Mouse (Mus musculus) forebrain, embryonic 16.5 days (tissue): ENCODE data around the gene Grin1. TPM values are rescaled to one million over a fixed set of nuclear protein-coding genes. Genes with fewer than 3 reads are reported as not detected.
A peak's percentile ranks its signal among the peaks of the same experiment; 100 is the strongest.

ENCODE experiments used
- ATAC-seq: fragments of 200-750 bp; cut with Nextera tagmentation; 2 replicates; pipeline ENCODE4 v1.8.0; 2017; ENCODE audit warnings: mild to moderate bottlenecking, moderate library complexity
- H3K27ac ChIP-seq: fragments of 300-500 bp; sonication (generic); 2 replicates; pipeline ENCODE4 v1.5.1; 2014; ENCODE audit warnings: low read length, control low read depth
- H3K27me3 ChIP-seq: fragments of 300-500 bp; sonication (generic); replicated peaks from 2 replicates; pipeline ENCODE4 v1.6.1; 2014; ENCODE audit warnings: low read length; ENCODE audit not compliant: control insufficient read depth, insufficient read depth
- H3K36me3 ChIP-seq: fragments of 300-500 bp; sonication (generic); 2 replicates; pipeline ENCODE4 v1.6.1; 2014; ENCODE audit not compliant: control insufficient read depth, insufficient read depth
- H3K4me1 ChIP-seq: fragments of 300-500 bp; sonication (generic); replicated peaks from 2 replicates; pipeline ENCODE4 v1.6.1; 2014; ENCODE audit warnings: low read length; ENCODE audit not compliant: control insufficient read depth, insufficient read depth
- H3K4me2 ChIP-seq: fragments of 300-500 bp; sonication (generic); 2 replicates; pipeline ENCODE4 v1.6.1; 2014; ENCODE audit warnings: mild to moderate bottlenecking, low read length, control low read depth
- H3K4me3 ChIP-seq: fragments of 300-500 bp; sonication (generic); replicated peaks from 2 replicates; pipeline ENCODE4 v1.5.1; 2014; ENCODE audit warnings: mild to moderate bottlenecking, low read length, control low read depth
- H3K9ac ChIP-seq: fragments of 300-500 bp; sonication (generic); replicated peaks from 2 replicates; pipeline ENCODE4 v1.6.1; 2014; ENCODE audit warnings: low read depth, low read length, control low read depth
- H3K9me3 ChIP-seq: fragments of 300-500 bp; sonication (generic); 2 replicates; pipeline ENCODE4 v1.6.1; 2016; ENCODE audit warnings: low read length; ENCODE audit not compliant: control insufficient read depth
- WGBS: fragments of 180-500 bp; shearing (Covaris S2); extraction: QIAGEN DNeasy Blood & Tissue Kit; methylation state at CpG from one replicate; pipeline ENCODE4 v1.1.7; 2014; 5-methylcytosine and 5-hydroxymethylcytosine counted together
- polyA plus RNA-seq: library from polyadenylated mRNA; unstranded; fragments of >200 nt; fragmentation: Nextera tagmentation; extraction: Ambion mirVana; gene quantifications from 2 replicates; pipeline ENCODE4 v1.2.1, GENCODE M21; 2015

The Grin1 gene
- polyA plus RNA-seq, 1 experiment from 2014 or later, result 29.4 TPM

- Histone ChIP-seq H3K9ac (peak overlapping the region; percentile 83), H3K4me2 (peak overlapping the region; percentile 94), H3K9me3 (no peaks in the 10 kb centered on the region), H3K27me3 (no peaks in the 10 kb centered on the region), H3K4me3 (peak overlapping the region; percentile 90), H3K27ac (no peak overlapping the region), H3K4me1 (peaks cover 30% of the 10 kb centered on the region), H3K36me3 (peaks cover 26% of the 10 kb centered on the region)
- 37% methylated on average over 16 of the region's 16 CpGs for WGBS
- ATAC-seq, result no peak
These were observed 46.0 kb downstream of the Grin1 start for GRCm38 (mm10) chr2:25273010-25273409.

GRCm38 (mm10) chr2:25272515-25272914, 46.5 kb downstream of the Grin1 start:
- Histone ChIP-seq H3K4me3 (peak overlapping the region; percentile 90), H3K36me3 (peaks cover 21% of the 10 kb centered on the region), H3K9ac (peak overlapping the region; percentile 83), H3K4me1 (peaks cover 31% of the 10 kb centered on the region), H3K27ac (peak overlapping the region; percentile 42), H3K27me3 (no peaks in the 10 kb centered on the region), H3K9me3 (no peaks in the 10 kb centered on the region), H3K4me2 (peak overlapping the region; percentile 94)
- peak; percentile 66 for ATAC-seq
- under 1% methylated on average over 27 of the region's 29 CpGs for WGBS

- peak; percentile 95 for ATAC-seq
- Histone ChIP-seq H3K27ac (peak within 1 kb of the TSS; percentile 43), H3K4me3 (peak within 1 kb of the TSS; percentile 90), H3K36me3 (peaks cover 17% of the 10 kb centered on the region), H3K27me3 (no peaks in the 10 kb centered on the region), H3K4me1 (peaks cover 36% of the 10 kb centered on the region), H3K4me2 (peak within 1 kb of the TSS; percentile 97), H3K9ac (peak within 1 kb of the TSS; percentile 83), H3K9me3 (no peaks in the 10 kb centered on the region)
- 3% methylated on average over 54 of the region's 55 CpGs for WGBS
These were observed 47.0 kb downstream of the Grin1 start, which contains the start of the genes Ssna1 and Anapc2 for GRCm38 (mm10) chr2:25271827-25272511. Gene Ssna1, minus strand, starts transcription at chr2:25272438. Gene Anapc2, plus strand, starts transcription at chr2:25272478.

- Histone ChIP-seq H3K27me3 (no peaks in the 10 kb centered on the region; the same call in 1 of the 2 replicates), H3K4me2 (no peak overlapping the region), H3K27ac (no peak overlapping the region), H3K9ac (no peak overlapping the region), H3K4me3 (no peak overlapping the region), H3K36me3 (no peaks in the 10 kb centered on the region), H3K9me3 (no peaks in the 10 kb centered on the region), H3K4me1 (peaks cover 60% of the 10 kb centered on the region)
- ATAC-seq, result no peak
- WGBS, result 73% methylated on average over 4 of the region's 4 CpGs
These were observed 51.2 kb downstream of the Grin1 start for GRCm38 (mm10) chr2:25267746-25268309.

- no peak overlapping the region for H3K9ac ChIP-seq
- H3K4me1 ChIP-seq, result peaks cover 59% of the 10 kb centered on the region
- no peak overlapping the region; the same call in 1 of the 2 replicates for H3K27ac ChIP-seq
These were observed 51.7 kb downstream of the Grin1 start for GRCm38 (mm10) chr2:25267241-25267640.

GRCm38 (mm10) chr2:25266720-25267119, 52.3 kb downstream of the Grin1 start:
- no peak overlapping the region for H3K4me3 ChIP-seq
- H3K27me3 ChIP-seq, result no peaks in the 10 kb centered on the region; the same call in 1 of the 2 replicates
- peak overlapping the region; percentile 24 for H3K4me2 ChIP-seq
- no peaks in the 10 kb centered on the region for H3K36me3 ChIP-seq
- no peak overlapping the region; the same call in 1 of the 2 replicates for H3K27ac ChIP-seq
- no peak for ATAC-seq
- 0 out of 2 replicates have a peak overlapping the region, but pooled peaks have one; percentile 38 for H3K9ac ChIP-seq
- no peaks in the 10 kb centered on the region for H3K9me3 ChIP-seq
- H3K4me1 ChIP-seq, result peaks cover 63% of the 10 kb centered on the region
- 30% methylated on average over 2 of the region's 2 CpGs for WGBS

More at GRCm38 (mm10) chr2:25267241-25267640, 51.7 kb downstream of the Grin1 start:
- ATAC-seq, result no peak
- H3K4me3 ChIP-seq, result no peak overlapping the region
- no peaks in the 10 kb centered on the region; the same call in 1 of the 2 replicates for H3K27me3 ChIP-seq
- no peaks in the 10 kb centered on the region for H3K9me3 ChIP-seq
- H3K36me3 ChIP-seq, result no peaks in the 10 kb centered on the region
- H3K4me2 ChIP-seq, result no peak overlapping the region

GRCm38 (mm10) chr2:25265897-25266656, 52.9 kb downstream of the Grin1 start:
- Histone ChIP-seq H3K36me3 (no peaks in the 10 kb centered on the region), H3K9me3 (no peaks in the 10 kb centered on the region), H3K27me3 (no peaks in the 10 kb centered on the region; the same call in 1 of the 2 replicates), H3K4me2 (peak overlapping the region; percentile 24), H3K27ac (no peak overlapping the region), H3K4me3 (no peak overlapping the region), H3K9ac (peak overlapping the region; percentile 38), H3K4me1 (peaks cover 56% of the 10 kb centered on the region)
- 65% methylated on average over 6 of the region's 6 CpGs for WGBS
- ATAC-seq, result no peak

GRCm38 (mm10) chr2:25264851-25265250, 54.1 kb downstream of the Grin1 start:
- peaks cover 50% of the 10 kb centered on the region for H3K4me1 ChIP-seq

GRCm38 (mm10) chr2:25264286-25264660, 54.7 kb downstream of the Grin1 start:
- H3K9ac ChIP-seq, result no peak overlapping the region
- H3K4me1 ChIP-seq, result peaks cover 50% of the 10 kb centered on the region

More at GRCm38 (mm10) chr2:25264851-25265250, 54.1 kb downstream of the Grin1 start:
- Histone ChIP-seq H3K27me3 (no peaks in the 10 kb centered on the region; the same call in 1 of the 2 replicates), H3K9me3 (no peaks in the 10 kb centered on the region), H3K4me3 (no peak overlapping the region), H3K27ac (no peak overlapping the region), H3K9ac (0 out of 2 replicates have a peak overlapping the region, but pooled peaks have one; percentile 0), H3K4me2 (peak overlapping the region; percentile 12), H3K36me3 (no peaks in the 10 kb centered on the region)
- no peak for ATAC-seq
- WGBS, result 80% methylated on average over 3 of the region's 3 CpGs

More at GRCm38 (mm10) chr2:25264286-25264660, 54.7 kb downstream of the Grin1 start:
- Histone ChIP-seq H3K4me3 (0 out of 2 replicates have a peak overlapping the region, but pooled peaks have one; percentile 1), H3K4me2 (peak overlapping the region; percentile 99), H3K27me3 (no peaks in the 10 kb centered on the region; the same call in 1 of the 2 replicates), H3K9me3 (no peaks in the 10 kb centered on the region), H3K27ac (no peak overlapping the region), H3K36me3 (no peaks in the 10 kb centered on the region)
- ATAC-seq, result no peak
- WGBS, result 77% methylated on average over 5 of the region's 5 CpGs
